Mouse (Mus musculus): Measurements from ENCODE around the gene Jak1.

DNA sequence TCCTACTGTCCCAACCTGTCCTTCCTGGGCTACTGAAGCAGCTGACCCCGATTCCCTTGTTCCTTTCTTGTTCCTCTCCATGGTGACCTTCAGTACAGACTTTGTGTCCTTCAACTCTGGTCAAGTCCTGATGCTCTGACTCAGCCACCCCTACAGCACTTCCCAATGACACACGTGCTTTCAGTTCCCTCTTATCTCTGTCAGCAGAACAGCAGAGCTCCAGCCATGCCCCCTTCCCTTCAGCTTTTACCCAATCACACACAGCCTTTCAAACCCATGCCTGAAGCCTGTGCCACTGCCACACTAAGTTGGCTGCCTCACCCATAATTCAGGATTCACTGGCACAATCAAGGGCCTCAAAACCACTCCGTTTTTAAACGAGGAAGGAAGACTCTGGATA is 109.5 kb downstream of the Jak1 start:
- TF ChIP-seq CTCF (IDR thresholded peaks at IDR 0.05; ENCODE audit: borderline replicate concordance, extremely low read depth, insufficient read depth, insufficient read length) (no peak), POLR2A (IDR thresholded peaks at IDR 0.05; ENCODE audit: borderline replicate concordance, extremely low read depth, insufficient read depth, insufficient read length, poor library complexity, severe bottlenecking) (no peak)

Measured in brain, embryonic 14.5 days (tissue).